Mouse (Mus musculus): Measurements from ENCODE around the gene Txndc5. TPM values are rescaled to one million over a fixed set of nuclear protein-coding genes. Genes with fewer than 3 reads are reported as not detected.

Txndc5 gene
- total RNA-seq, 2 experiments from 2014 or later: 9.7 to 20.2 TPM

- no peak for ATAC-seq (replicated peaks; ENCODE audit: low FRiP score, poor library complexity, severe bottlenecking)
Measured at GRCm38 (mm10) chr13:38473497-38473896, 55.1 kb downstream of the Txndc5 start.

- ATAC-seq (replicated peaks; ENCODE audit: low FRiP score, poor library complexity, severe bottlenecking): no peak
Measured at GRCm38 (mm10) chr13:38472636-38473035, 56.0 kb downstream of the Txndc5 start.

GRCm38 (mm10) chr13:38470882-38471281 is 57.7 kb downstream of the Txndc5 start:
- ATAC-seq (replicated peaks; ENCODE audit: low FRiP score, poor library complexity, severe bottlenecking): no peak

- ATAC-seq (replicated peaks; ENCODE audit: low FRiP score, poor library complexity, severe bottlenecking): no peak
Measured at GRCm38 (mm10) chr13:38463410-38463809, 65.2 kb downstream of the Txndc5 start.

- no peak for ATAC-seq (replicated peaks; ENCODE audit: low FRiP score, poor library complexity, severe bottlenecking)
Measured at GRCm38 (mm10) chr13:38451446-38451845, 77.2 kb downstream of the Txndc5 start.

Other genes starting within 250 kb of the Txndc5 start
- gene Bmp6, start 183.7 kb downstream of the Txndc5 start, total RNA-seq (2015; ENCODE audit: low replicate concordance): 0.38 TPM in 1 of 2 replicates, not detected in the other
- gene Bmp6, start 183.7 kb downstream of the Txndc5 start, total RNA-seq (2017; ENCODE audit: low replicate concordance): not detected in 2 replicates
- 0.38 and 1.3 TPM in 2 replicates for gene Bloc1s5, start 106.3 kb upstream of the Txndc5 start, total RNA-seq (2015; ENCODE audit: low replicate concordance)
- 3.2 and 11.2 TPM in 2 replicates for gene Bloc1s5, start 106.3 kb upstream of the Txndc5 start, total RNA-seq (2017; ENCODE audit: low replicate concordance)
- 1.9 and 16.1 TPM in 2 replicates for gene Eef1e1, start 130.2 kb upstream of the Txndc5 start, total RNA-seq (2015; ENCODE audit: low replicate concordance)
- 3.8 and 5.3 TPM in 2 replicates for gene Eef1e1, start 130.2 kb upstream of the Txndc5 start, total RNA-seq (2017; ENCODE audit: low replicate concordance)